Mouse (Mus musculus) embryonic fibroblast, embryonic 13.5 days (primary cell): Measurements from ENCODE around the gene Vmn2r79. TPM values are rescaled to one million over a fixed set of nuclear protein-coding genes. Genes with fewer than 3 reads are reported as not detected.
"Not testable (repeated sequence)": the region's sequence is repeated elsewhere in the genome, so short reads cannot be mapped to it uniquely, and the experiment has no call there.

Source experiments
- H3K27ac ChIP-seq: 2 replicates; pipeline ENCODE4 v1.5.1; 2012; ENCODE audit warnings: low read length, control low read depth, inconsistent platforms; ENCODE audit not compliant: insufficient read depth
- H3K4me1 ChIP-seq: 2 replicates; pipeline ENCODE4 v1.6.1; 2011; ENCODE audit warnings: low read length; ENCODE audit not compliant: control insufficient read depth, insufficient read depth
- H3K4me3 ChIP-seq: 2 replicates; pipeline ENCODE4 v1.5.1; 2011; ENCODE audit warnings: mild to moderate bottlenecking, control low read depth, low read length; ENCODE audit not compliant: insufficient read depth
- CTCF ChIP-seq: IDR thresholded peaks from 2 replicates; pipeline ENCODE4 v1.5.1; 2011; ENCODE audit warnings: mild to moderate bottlenecking, control low read depth, low read length, moderate library complexity, borderline replicate concordance; ENCODE audit not compliant: insufficient read depth
- POLR2A ChIP-seq: IDR thresholded peaks from 2 replicates; pipeline ENCODE4 v1.6.1; 2011; ENCODE audit warnings: low read depth, mild to moderate bottlenecking, control low read depth, low read length, moderate library complexity
- polyA plus RNA-seq: library from polyadenylated mRNA; stranded (reverse); fragments of >200 nt; gene quantifications from 2 replicates; pipeline ENCODE4 v1.2.4, GENCODE M21; 2011; ENCODE audit warnings: low read depth; ENCODE audit not compliant: missing spikeins, insufficient read length

The Vmn2r79 gene
- polyA plus RNA-seq: not detected in 2 replicates

- H3K4me3 ChIP-seq, H3K4me1 ChIP-seq, H3K27ac ChIP-seq: not testable (repeated sequence)
Observed at GRCm38 (mm10) chr7:86995815-86996214, at the start of gene Vmn2r79. Gene Vmn2r79, plus strand, starts transcription at chr7:86996115.

DNA sequence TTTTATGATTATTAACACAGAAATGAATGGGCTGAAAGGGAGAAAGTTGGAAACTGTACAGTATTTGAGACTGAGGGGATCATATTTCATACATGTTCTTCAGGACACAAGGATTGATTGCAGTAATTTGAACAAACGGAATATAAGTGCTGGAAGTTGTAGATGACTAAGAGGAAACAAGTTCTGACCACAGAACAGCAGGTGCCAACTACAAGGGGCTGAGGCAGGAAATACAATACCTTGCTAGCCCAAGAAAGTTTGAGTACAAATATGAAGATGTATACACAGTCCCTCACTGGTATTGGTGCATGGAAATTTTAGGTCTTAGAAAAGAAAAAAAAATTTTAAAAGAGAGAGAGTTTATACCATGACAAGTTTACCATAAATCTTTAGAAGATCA, 1.2 kb upstream of the Vmn2r79 start:
- Histone ChIP-seq H3K4me1 (no peaks in the 10 kb centered on the region), H3K4me3 (no peak overlapping the region), H3K27ac (no peak overlapping the region)
- TF ChIP-seq CTCF: no peak
- no peak for TF ChIP-seq POLR2A

DNA sequence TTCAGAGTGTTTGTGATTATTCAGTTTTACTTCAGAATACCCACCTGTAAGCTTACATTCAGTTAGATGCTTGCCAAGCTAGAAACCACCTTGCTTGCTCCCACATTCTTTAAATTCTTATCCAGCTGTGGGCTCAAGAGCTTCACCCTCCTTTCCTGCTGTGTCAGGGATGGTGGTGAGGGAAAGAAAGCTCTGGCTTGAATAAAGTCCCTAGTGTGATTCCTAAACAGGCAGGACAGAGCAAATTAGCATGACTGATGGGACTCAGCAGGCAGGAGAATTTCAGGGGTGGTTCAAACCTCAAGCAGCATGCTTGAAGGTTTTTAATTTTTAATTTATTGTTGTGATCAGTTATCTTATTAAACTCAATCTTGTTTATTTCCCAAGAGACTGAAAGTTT, 30.6 kb downstream of the Vmn2r79 start:
- H3K27ac ChIP-seq, H3K4me3 ChIP-seq: not testable (repeated sequence)

GRCm38 (mm10) chr7:87063576-87063975, 67.7 kb downstream of the Vmn2r79 start:
- Histone ChIP-seq H3K27ac (no peak overlapping the region), H3K4me3 (no peak overlapping the region), H3K4me1 (no peaks in the 10 kb centered on the region)
- TF ChIP-seq POLR2A (no peak), CTCF (no peak)

More for the DNA sequence above, 30.6 kb downstream of the Vmn2r79 start:
- not testable (repeated sequence) for H3K4me1 ChIP-seq

Other genes with a start within 250 kb of the Vmn2r79 start
- 0.25 TPM in 1 of 2 replicates, not detected in the other for gene Folh1, start 220.2 kb upstream of the Vmn2r79 start, polyA plus RNA-seq
- gene Vmn2r77, start 201.1 kb upstream of the Vmn2r79 start, polyA plus RNA-seq: not detected in 2 replicates
- gene Vmn2r78, start 81.0 kb upstream of the Vmn2r79 start, polyA plus RNA-seq: not detected in 2 replicates
- gene Nox4, start 250.0 kb downstream of the Vmn2r79 start, polyA plus RNA-seq: 15.1 and 20.7 TPM in 2 replicates